Mouse (Mus musculus) heart, adult 2 months (tissue): Measurements from ENCODE around the gene Dbi.

Experiments used
- CTCF ChIP-seq: fragments of 200-600 bp; IDR thresholded peaks from 2 replicates; pipeline ENCODE4 v1.8.1; 2022; ENCODE audit warnings: antibody characterized with exemption, mild to moderate bottlenecking, moderate library complexity
- EP300 ChIP-seq: fragments of 200-500 bp; IDR thresholded peaks from 2 replicates; pipeline ENCODE4 v1.6.1; 2011; ENCODE audit warnings: low read depth, low read length, control low read depth; ENCODE audit not compliant: insufficient read depth
- POLR2A ChIP-seq: fragments of 200-500 bp; IDR thresholded peaks from 2 replicates; pipeline ENCODE4 v1.6.1; 2011; ENCODE audit warnings: mild to moderate bottlenecking, low read depth, low read length, control low read depth; ENCODE audit not compliant: insufficient read depth

- TF ChIP-seq CTCF (no peak), POLR2A (no peak), EP300 (no peak)
Measured at GRCm38 (mm10) chr1:120069120-120069519, 51.8 kb downstream of the Dbi start.
